Mouse (Mus musculus) frontal cortex, adult (tissue): ENCODE measurements around the gene Rassf1.
"Not testable (repeated sequence)": the region's sequence is repeated elsewhere in the genome, so short reads cannot be mapped to it uniquely, and the experiment has no call there.

Experiments
- ATAC-seq: cut with Nextera tagmentation; 2 replicates; pipeline ENCODE4 v1.9.2; 2017; ENCODE audit warnings: mild to moderate bottlenecking, moderate library complexity, mixed read lengths; ENCODE audit not compliant: low TSS enrichment

Gene Rassf1

DNA sequence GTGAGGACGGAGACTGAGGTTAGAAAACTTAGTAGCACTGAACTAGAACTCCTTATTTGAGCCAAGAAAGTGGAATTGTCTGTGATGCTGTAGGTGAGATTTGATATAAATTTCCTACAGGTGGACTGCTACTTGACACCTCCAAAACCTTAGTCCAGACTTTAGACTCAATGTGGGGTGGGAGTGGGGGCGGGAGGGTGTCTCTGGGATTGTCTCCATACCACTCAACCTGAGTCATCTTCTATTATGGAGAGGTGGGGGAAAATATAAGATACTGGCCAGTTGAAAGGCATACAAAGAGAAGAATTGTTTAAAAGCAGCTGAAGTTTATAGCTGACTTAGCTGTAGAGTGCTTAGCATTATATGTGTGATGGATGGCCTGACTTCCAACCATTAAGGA is 4.3 kb downstream of the Rassf1 start:
- ATAC-seq = no peak

GRCm38 (mm10) chr9:107556346-107556745 is 5.0 kb downstream of the Rassf1 start:
- no peak for ATAC-seq

DNA sequence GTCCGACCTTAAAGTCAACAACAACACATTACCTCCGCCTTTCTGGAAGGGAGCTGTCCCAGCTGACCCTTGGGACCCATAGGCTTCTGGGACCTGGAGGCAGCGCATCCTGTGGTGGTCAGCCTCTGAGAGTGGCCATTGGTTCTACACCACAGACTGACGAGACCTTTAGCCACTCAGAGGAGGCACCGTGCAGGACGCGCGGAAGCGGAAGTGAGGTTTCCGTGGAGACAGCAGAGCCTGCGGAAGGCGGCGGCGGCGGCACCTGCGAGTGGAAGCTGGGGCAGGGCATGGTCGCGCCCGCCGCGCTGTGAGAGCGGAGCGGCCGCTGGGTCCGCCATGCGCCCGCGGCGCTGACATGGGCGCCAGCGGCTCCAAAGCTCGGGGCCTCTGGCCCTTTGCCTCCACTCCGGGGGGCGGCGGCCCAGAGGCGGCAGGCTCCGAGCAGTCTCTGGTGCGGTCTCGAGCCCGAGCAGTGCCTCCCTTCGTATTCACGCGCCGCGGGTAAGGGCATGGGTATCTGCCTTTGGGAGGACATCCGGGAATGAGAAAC is 11.8 kb downstream of the Rassf1 start, which contains the start of gene Tusc2:
Tusc2 (plus strand) TSS at position 227 of the 553 bp plus-strand sequence.
- peak; percentile 96 for ATAC-seq

GRCm38 (mm10) chr9:107565556-107565955 is 14.2 kb downstream of the Rassf1 start:
- ATAC-seq = not testable (repeated sequence)

DNA sequence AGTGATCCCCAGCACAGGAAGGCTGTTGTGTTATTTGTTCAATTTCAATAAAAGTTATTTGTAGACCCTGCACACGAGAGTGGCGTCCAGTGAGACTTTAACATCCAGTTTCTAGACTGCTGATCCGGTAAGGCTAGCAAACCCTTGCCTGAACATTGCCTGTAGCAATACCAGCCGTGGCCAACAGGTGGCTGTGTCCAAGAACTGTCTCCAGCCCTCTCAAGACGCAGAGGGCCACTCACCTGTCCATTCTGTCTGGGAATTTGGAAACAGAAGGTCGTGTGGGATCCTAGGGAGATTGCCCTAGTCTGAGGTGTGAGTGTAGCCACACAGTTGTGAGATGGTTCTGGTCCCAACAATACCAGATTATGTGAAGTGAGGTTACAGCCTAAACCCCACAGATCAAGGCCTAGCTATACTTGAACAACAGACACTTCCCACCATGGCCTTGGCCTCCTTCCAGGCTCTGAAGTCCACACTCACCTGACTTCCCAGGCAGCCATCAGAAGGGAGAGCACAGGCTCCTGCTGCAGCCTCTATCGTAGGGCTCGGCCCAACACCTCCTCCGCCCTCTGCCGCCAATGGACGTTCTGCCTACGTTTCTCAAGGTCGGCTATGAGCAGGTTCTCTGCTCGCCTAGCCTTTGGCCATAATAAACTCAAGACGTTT is 14.8 kb downstream of the Rassf1 start:
- ATAC-seq = no peak

DNA sequence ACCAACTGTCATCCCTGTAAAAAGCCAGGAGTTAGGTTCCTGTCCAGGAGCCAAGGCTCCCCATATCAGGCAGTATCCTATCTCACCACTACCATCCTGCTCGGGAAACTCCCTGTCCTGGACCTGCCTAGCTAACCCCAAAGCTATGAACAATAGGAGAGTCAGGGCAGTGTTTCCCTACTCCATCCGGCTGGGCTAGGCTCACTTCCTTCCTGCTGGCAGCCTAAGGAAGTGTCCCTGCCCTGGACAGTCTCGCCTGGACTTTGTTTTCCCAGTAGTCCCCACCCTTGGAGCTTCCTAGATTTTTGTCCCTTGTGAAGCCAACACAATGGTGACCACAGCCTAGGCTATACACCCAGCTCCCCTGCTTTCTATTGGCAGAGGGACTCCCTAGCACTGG is 15.5 kb downstream of the Rassf1 start:
- no peak for ATAC-seq

DNA sequence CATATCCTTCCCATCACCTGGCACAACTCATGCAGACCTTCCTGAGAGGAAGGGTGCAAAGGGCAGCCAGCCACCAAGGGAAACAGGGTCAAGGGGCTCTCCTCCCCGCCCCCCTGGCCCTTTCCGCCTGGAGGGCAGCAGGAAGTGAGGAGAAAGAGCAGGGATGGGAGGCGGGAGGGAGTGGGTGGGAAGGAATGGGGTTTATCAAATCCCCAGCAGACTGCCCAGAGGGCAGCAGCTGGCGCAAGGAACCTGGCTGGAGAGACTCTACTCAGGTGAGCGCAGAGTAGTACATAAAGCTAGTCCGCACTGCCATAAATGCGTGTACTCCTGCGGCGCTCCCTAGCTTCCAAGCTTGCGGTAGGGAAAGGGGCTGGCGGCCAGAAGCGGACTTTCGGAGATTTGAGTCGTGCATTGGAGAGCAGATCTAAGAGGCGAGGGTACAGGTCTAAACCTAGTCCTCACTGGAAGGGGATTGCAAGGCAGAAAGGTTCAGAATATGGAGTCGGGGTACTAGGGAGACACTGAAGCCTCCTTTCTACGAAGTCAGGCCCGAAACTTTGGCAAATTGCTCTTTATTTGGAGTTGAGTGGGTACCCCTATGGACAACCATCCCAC is 16.5 kb downstream of the Rassf1 start, which contains the start of gene Hyal2:
Hyal2 (plus strand) TSS at position 244 of the 618 bp plus-strand sequence.
- ATAC-seq = no peak

DNA sequence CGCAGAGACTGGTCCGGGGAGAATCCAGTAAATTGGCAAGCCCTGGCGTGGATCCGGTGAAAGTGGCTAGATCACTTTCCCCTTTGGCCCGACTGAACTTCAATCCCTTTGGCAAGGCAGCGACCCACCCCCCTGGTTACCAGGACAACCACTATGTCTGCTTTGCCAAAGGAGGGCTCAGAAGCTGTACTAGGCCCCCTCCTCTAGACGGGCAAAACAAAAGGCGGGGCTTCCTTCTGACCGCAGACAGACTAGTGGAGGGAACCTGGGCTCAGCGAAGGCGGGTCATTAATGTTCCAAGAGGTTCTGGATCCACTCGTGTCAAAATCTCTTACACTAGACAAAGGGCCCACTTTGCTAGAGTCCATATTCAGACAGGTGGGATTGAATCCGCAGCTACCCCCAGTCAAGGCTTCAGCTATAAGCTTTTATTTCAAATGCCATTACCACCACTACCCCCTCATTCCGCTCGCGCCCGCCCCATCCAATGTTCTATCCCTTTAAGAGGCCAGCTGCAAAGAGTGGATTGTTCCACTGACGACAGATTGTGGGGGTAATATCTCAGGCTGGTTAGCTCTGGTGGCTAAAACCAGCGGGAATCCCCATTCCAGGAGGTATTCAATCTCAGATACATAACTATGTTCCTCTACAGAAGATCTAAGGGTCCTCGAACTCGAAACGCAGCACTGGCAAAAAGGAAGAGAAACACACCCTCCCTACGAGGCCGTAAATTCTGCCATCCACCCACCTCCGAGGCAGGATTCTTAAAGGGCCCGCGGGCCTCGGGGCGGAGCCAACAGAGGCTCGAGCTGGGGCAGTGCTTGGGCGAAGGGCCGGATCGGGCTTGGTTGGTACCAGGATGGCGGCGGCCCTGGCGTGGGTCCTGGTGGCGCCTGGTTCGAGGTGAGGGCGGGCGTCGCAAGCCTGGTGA is 17.2 kb downstream of the Rassf1 start:
- ATAC-seq = peak; percentile 77

- ATAC-seq = 0 out of 2 replicates have a peak, but pooled peaks have one; percentile 1
Measured at GRCm38 (mm10) chr9:107569270-107569669, 17.9 kb downstream of the Rassf1 start.

DNA sequence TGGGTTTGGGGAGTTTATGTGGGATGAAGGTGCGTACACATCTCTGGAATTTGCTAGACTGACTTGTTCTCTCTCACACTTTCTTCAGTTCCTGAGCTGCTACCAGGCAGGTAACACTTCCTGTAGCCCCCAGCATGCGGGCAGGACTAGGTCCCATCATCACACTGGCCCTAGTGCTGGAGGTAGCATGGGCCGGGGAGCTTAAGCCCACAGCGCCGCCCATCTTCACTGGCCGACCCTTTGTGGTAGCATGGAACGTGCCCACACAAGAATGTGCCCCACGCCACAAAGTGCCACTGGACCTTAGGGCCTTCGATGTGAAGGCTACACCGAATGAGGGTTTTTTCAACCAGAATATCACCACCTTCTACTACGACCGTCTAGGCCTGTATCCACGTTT is 18.7 kb downstream of the Rassf1 start:
- no peak for ATAC-seq

- no peak for ATAC-seq
Measured at GRCm38 (mm10) chr9:107570845-107571244, 19.5 kb downstream of the Rassf1 start.

DNA sequence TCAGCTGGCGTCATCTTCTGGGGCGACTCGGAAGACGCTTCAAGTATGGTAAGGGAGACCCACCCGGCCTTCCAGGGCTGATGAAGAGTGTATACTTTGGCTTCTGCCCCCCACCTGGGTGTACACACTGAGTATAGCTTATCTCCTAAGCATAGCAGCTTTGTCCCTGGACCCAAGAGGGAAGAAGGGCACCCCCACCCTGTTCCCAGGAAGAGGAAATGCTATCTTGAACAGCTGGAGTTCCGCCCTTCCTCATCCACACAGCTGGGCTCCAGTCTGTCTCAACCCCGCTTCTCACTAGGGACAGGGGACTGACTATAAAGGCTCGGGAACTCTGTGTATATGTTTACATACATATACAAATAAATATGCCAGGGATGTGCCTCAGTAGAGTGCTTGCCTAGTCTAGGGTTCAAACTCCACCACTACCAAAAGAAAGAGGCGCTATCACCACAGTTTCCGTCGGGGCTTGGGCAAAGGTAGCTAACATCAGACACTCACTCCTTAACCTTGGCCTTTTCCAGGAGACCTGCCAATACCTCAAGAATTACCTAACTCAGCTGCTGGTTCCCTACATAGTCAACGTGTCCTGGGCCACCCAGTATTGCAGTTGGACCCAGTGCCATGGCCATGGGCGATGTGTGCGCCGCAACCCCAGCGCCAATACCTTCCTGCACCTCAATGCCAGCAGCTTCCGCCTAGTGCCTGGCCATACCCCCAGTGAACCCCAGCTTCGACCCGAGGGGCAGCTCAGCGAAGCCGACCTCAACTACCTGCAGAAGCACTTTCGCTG is 20.4 kb downstream of the Rassf1 start:
- ATAC-seq = no peak

DNA sequence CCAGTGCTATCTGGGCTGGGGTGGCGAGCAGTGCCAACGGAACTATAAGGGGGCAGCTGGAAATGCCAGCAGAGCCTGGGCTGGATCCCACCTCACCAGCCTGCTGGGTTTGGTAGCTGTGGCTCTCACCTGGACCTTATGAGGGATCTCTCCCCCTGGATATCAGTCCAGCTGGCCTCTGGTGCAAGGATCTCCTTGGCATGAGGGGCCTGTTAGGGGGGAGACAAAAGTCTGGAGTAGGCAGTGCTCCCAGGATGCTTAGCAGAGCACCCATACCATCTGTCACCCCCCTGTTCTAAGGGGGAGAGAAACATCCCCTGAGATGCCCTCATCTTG is 20.9 kb downstream of the Rassf1 start:
- no peak for ATAC-seq

GRCm38 (mm10) chr9:107573774-107574173 is 22.4 kb downstream of the Rassf1 start:
- not testable (repeated sequence) for ATAC-seq

DNA sequence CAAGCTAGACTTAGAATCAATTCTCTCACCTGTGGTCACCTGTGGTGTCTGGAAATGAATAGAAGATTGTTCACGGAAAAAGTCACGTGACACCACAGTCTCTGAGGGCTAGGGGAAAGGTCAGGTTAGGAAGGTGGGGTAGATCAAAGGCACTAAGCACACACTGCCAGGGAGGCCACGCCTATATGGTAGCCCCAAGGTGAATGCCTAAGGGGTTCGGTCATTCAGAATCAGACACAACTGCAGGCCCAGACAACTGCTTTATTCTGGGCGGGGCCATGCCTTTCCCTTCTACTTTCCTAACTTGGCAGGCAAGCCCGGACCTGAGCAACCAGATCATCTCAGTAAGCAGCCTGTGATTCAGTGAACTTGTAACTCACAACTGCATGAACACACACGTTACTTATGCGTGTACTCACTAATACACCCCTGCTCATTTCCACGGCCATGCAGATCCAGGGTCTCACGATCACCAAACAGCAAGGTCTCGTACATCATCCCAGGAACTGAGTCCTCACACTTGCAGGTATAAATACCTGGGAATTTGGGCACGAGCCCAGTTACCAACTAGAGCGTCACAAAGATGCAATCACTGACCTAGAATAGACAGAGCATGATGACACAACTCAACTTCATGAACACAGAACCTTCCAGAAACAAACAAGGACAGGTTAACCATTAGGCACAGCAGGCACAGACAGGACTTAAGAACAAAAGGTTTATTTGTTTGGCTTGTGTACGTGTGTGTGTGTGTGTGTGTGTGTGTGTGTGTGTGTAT is 24.4 kb downstream of the Rassf1 start:
- no peak for ATAC-seq

- ATAC-seq = no peak
Measured at GRCm38 (mm10) chr9:107576357-107577107, 25.2 kb downstream of the Rassf1 start, which contains the start of gene Hyal1. Gene Hyal1 (plus strand): TSS chr9:107576927.

DNA sequence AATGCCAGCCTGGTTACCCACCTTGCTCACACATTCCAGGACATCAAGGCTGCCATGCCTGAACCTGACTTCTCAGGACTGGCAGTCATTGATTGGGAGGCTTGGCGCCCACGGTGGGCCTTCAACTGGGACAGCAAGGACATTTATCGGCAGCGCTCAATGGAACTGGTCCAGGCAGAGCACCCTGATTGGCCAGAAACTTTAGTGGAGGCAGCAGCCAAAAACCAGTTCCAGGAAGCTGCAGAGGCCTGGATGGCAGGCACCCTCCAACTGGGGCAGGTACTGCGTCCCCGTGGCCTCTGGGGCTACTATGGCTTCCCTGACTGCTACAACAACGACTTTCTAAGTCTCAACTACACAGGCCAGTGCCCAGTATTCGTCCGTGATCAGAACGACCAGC is 26.5 kb downstream of the Rassf1 start:
- ATAC-seq = no peak

DNA sequence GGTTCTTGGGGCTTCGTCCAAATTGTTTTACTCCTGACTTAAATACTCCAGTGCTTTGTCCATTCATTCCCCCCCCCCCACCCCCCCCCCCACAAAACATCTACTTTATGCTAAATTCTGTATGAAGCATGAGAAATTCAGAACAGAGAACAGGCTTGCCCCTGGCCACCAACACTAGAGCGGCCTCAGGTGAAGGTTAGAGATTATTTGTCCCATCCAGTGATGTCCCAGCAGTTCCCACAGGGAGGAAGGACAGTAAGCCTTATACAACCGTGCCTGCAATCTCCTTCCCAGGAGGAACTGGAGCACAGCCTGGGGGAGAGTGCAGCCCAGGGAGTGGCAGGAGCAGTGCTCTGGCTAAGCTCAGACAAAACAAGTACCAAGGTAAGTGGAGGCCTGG is 27.2 kb downstream of the Rassf1 start, which contains the start of gene Naa80:
Naa80 (plus strand) TSS at position 301 of the 400 bp plus-strand sequence.
- ATAC-seq = no peak

- no peak for ATAC-seq
Measured at GRCm38 (mm10) chr9:107579023-107579900, 27.9 kb downstream of the Rassf1 start.
